Mouse (Mus musculus) cerebellum, postnatal 10 days (tissue): ENCODE results near the gene D430042O09Rik.

Experiments
- DNase-seq, 2 experiments: peaks; one replicate each; pipeline ENCODE4 v3.0.0; 2021; ENCODE audit warnings: mixed read lengths in 2 of 2

Gene D430042O09Rik

GRCm38 (mm10) chr7:125815733-125816132, 108.0 kb downstream of the D430042O09Rik start:
- DNase-seq = peak; percentile 61 to 72

- peak; percentile 55 to 73 for DNase-seq
Observed at GRCm38 (mm10) chr7:125818301-125818712, 110.6 kb downstream of the D430042O09Rik start.

- no peak for DNase-seq
Observed at GRCm38 (mm10) chr7:125820233-125820632, 112.5 kb downstream of the D430042O09Rik start.

GRCm38 (mm10) chr7:125826425-125826824, 118.7 kb downstream of the D430042O09Rik start:
- no peak for DNase-seq

GRCm38 (mm10) chr7:125826887-125827286, 119.2 kb downstream of the D430042O09Rik start:
- DNase-seq = no peak

- peak in 1 of 2 experiments; percentile 30 for DNase-seq
Observed at GRCm38 (mm10) chr7:125827420-125827819, 119.7 kb downstream of the D430042O09Rik start.

GRCm38 (mm10) chr7:125828561-125828960, 120.9 kb downstream of the D430042O09Rik start:
- no peak for DNase-seq

GRCm38 (mm10) chr7:125829121-125829666, 121.5 kb downstream of the D430042O09Rik start:
- peak; percentile 52 to 65 for DNase-seq

- DNase-seq = no peak
Observed at GRCm38 (mm10) chr7:125832767-125833166, 125.1 kb downstream of the D430042O09Rik start.

- DNase-seq = no peak
Observed at GRCm38 (mm10) chr7:125833471-125833870, 125.8 kb downstream of the D430042O09Rik start.

GRCm38 (mm10) chr7:125838078-125838742, 130.5 kb downstream of the D430042O09Rik start:
- DNase-seq = no peak

GRCm38 (mm10) chr7:125845611-125846010, 137.9 kb downstream of the D430042O09Rik start:
- DNase-seq = peak; percentile 67 to 82

- peak; percentile 68 to 81 for DNase-seq
Observed at GRCm38 (mm10) chr7:125846866-125847527, 139.3 kb downstream of the D430042O09Rik start.

- no peak for DNase-seq
Observed at GRCm38 (mm10) chr7:125847528-125847866, 139.8 kb downstream of the D430042O09Rik start.

- no peak for DNase-seq
Observed at GRCm38 (mm10) chr7:125859564-125859963, 151.9 kb downstream of the D430042O09Rik start.

- DNase-seq = no peak
Observed at GRCm38 (mm10) chr7:125860421-125860820, 152.7 kb downstream of the D430042O09Rik start.

GRCm38 (mm10) chr7:125864026-125864425, 156.3 kb downstream of the D430042O09Rik start:
- DNase-seq = no peak

GRCm38 (mm10) chr7:125865234-125865633, 157.5 kb downstream of the D430042O09Rik start:
- DNase-seq = no peak

GRCm38 (mm10) chr7:125868570-125868969, 160.9 kb downstream of the D430042O09Rik start:
- no peak for DNase-seq

GRCm38 (mm10) chr7:125871404-125872201, 163.9 kb downstream of the D430042O09Rik start:
- DNase-seq = no peak

GRCm38 (mm10) chr7:125872202-125872580, 164.5 kb downstream of the D430042O09Rik start:
- no peak for DNase-seq

- no peak for DNase-seq
Observed at GRCm38 (mm10) chr7:125872874-125873273, 165.2 kb downstream of the D430042O09Rik start.

GRCm38 (mm10) chr7:125873971-125874495, 166.3 kb downstream of the D430042O09Rik start:
- DNase-seq = no peak
